Mouse (Mus musculus): ENCODE results near the gene Lpo. TPM values are rescaled to one million over a fixed set of nuclear protein-coding genes. Genes with fewer than 3 reads are reported as not detected.

Gene Lpo
- polyA plus RNA-seq, 1 experiment from 2014 or later = 2.0 TPM

GRCm38 (mm10) chr11:87814831-87815230 is 13.3 kb downstream of the Lpo start:
- 75% methylated on average over 8 of the region's 8 CpGs for WGBS
- no peaks in the 10 kb centered on the region for H3K9me3 ChIP-seq (replicated peaks; ENCODE audit: low read length)
- ATAC-seq (replicated peaks; ENCODE audit: low FRiP score, low read depth) (no peak), DNase-seq (ENCODE audit: low spot score) (no peak)
- no peaks in the 10 kb centered on the region for H3K36me3 ChIP-seq (ENCODE audit: insufficient read depth, low read length)
- no peak for TF ChIP-seq CTCF (IDR thresholded peaks at IDR 0.05; ENCODE audit: low read depth)
- H3K4me2 ChIP-seq (ENCODE audit: low read length) = no peak overlapping the region
- no peaks in the 10 kb centered on the region for H3K27me3 ChIP-seq (ENCODE audit: insufficient read depth, low read length)
- H3K27ac ChIP-seq = no peak overlapping the region
- no peaks in the 10 kb centered on the region for H3K4me1 ChIP-seq (replicated peaks; ENCODE audit: insufficient read depth, low read length)
- no peak overlapping the region for H3K9ac ChIP-seq (ENCODE audit: low read depth, low read length)
- no peak overlapping the region for H3K4me3 ChIP-seq (replicated peaks; ENCODE audit: low read depth, low read length)

DNA sequence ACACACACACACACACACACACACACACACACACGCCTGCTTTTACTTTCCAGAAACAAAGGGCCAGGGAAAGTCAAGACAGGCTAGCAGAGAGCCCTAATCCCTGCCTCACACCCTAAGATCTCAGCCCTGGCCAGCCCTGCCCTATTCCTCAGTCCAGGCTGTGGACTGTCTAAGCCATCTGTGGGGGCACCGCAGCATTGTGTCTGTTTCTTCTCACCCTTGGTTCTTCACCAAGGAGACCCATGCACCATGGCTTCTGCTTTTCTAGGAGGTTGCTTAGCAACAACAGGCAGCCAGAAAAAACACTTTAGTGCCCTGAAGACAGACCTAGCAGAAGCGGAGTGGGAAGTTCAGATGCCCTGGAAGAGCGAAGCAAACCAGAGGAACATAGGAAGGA is 16.7 kb downstream of the Lpo start:
- no peak overlapping the region for H3K27ac ChIP-seq
- TF ChIP-seq CTCF (IDR thresholded peaks at IDR 0.05; ENCODE audit: low read depth) = no peak
- H3K4me2 ChIP-seq (ENCODE audit: low read length) = no peak overlapping the region
- 51% methylated on average over 4 of the region's 4 CpGs for WGBS
- no peaks in the 10 kb centered on the region for H3K4me1 ChIP-seq (replicated peaks; ENCODE audit: insufficient read depth, low read length)
- no peaks in the 10 kb centered on the region for H3K36me3 ChIP-seq (ENCODE audit: insufficient read depth, low read length)
- H3K27me3 ChIP-seq (ENCODE audit: insufficient read depth, low read length) = no peaks in the 10 kb centered on the region
- H3K9ac ChIP-seq (ENCODE audit: low read depth, low read length) = no peak overlapping the region
- DNase-seq (ENCODE audit: low spot score) = no peak
- H3K4me3 ChIP-seq (replicated peaks; ENCODE audit: low read depth, low read length) = no peak overlapping the region
- no peaks in the 10 kb centered on the region for H3K9me3 ChIP-seq (replicated peaks; ENCODE audit: low read length)
- no peak for ATAC-seq (replicated peaks; ENCODE audit: low FRiP score, low read depth)

DNA sequence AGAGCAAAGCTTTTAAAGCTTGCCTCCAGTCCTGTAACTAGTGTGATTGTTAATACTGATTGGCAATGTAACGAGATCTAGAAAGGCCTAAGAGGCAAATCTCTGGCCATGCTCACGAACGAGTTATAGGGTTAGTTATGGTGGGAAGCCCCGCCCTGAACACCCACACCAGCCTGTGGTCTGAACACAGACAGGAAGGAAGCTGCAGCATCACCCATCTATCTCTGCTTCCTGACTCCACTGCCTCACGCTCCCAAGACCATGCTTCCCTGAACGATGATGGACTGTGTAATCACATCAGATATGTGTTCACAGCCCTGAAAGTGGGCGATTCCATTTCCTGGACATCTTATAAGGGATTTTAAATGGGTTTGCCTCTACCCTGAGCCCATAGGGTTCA is 19.9 kb downstream of the Lpo start:
- H3K4me2 ChIP-seq (ENCODE audit: low read length) = no peak overlapping the region
- DNase-seq (ENCODE audit: low spot score) (no peak), ATAC-seq (replicated peaks; ENCODE audit: low FRiP score, low read depth) (no peak)
- H3K36me3 ChIP-seq (ENCODE audit: insufficient read depth, low read length) = no peaks in the 10 kb centered on the region
- no peaks in the 10 kb centered on the region for H3K9me3 ChIP-seq (replicated peaks; ENCODE audit: low read length)
- H3K9ac ChIP-seq (ENCODE audit: low read depth, low read length) = no peak overlapping the region
- H3K27ac ChIP-seq = no peak overlapping the region
- TF ChIP-seq CTCF (IDR thresholded peaks at IDR 0.05; ENCODE audit: low read depth) = no peak
- H3K4me1 ChIP-seq (replicated peaks; ENCODE audit: insufficient read depth, low read length) = no peaks in the 10 kb centered on the region
- no peaks in the 10 kb centered on the region for H3K27me3 ChIP-seq (ENCODE audit: insufficient read depth, low read length)
- WGBS = 65% methylated on average over 7 of the region's 7 CpGs
- no peak overlapping the region for H3K4me3 ChIP-seq (replicated peaks; ENCODE audit: low read depth, low read length)

GRCm38 (mm10) chr11:87807433-87807832 is 20.7 kb downstream of the Lpo start:
- ATAC-seq (replicated peaks; ENCODE audit: low FRiP score, low read depth) = no peak
- no peak overlapping the region for H3K9ac ChIP-seq (ENCODE audit: low read depth, low read length)
- H3K27me3 ChIP-seq (ENCODE audit: insufficient read depth, low read length) = no peaks in the 10 kb centered on the region
- H3K4me3 ChIP-seq (replicated peaks; ENCODE audit: low read depth, low read length) = no peak overlapping the region
- H3K4me1 ChIP-seq (replicated peaks; ENCODE audit: insufficient read depth, low read length) = no peaks in the 10 kb centered on the region
- H3K36me3 ChIP-seq (ENCODE audit: insufficient read depth, low read length) = no peaks in the 10 kb centered on the region
- no peak overlapping the region for H3K4me2 ChIP-seq (ENCODE audit: low read length)
- TF ChIP-seq CTCF (IDR thresholded peaks at IDR 0.05; ENCODE audit: low read depth) = no peak
- DNase-seq (ENCODE audit: low spot score) = no peak
- no peaks in the 10 kb centered on the region for H3K9me3 ChIP-seq (replicated peaks; ENCODE audit: low read length)
- H3K27ac ChIP-seq = no peak overlapping the region
- WGBS = 77% methylated on average over 6 of the region's 6 CpGs

- no peaks in the 10 kb centered on the region for H3K9me3 ChIP-seq (replicated peaks; ENCODE audit: low read length)
- H3K4me1 ChIP-seq (replicated peaks; ENCODE audit: insufficient read depth, low read length) = no peaks in the 10 kb centered on the region
- H3K4me2 ChIP-seq (ENCODE audit: low read length) = no peak overlapping the region
- no peak for DNase-seq (ENCODE audit: low spot score)
- H3K27ac ChIP-seq = no peak overlapping the region
- peak; percentile 58 for TF ChIP-seq CTCF (IDR thresholded peaks at IDR 0.05; ENCODE audit: low read depth)
- ATAC-seq (replicated peaks; ENCODE audit: low FRiP score, low read depth) = no peak
- no peaks in the 10 kb centered on the region for H3K27me3 ChIP-seq (ENCODE audit: insufficient read depth, low read length)
- H3K9ac ChIP-seq (ENCODE audit: low read depth, low read length) = no peak overlapping the region
- no peaks in the 10 kb centered on the region for H3K36me3 ChIP-seq (ENCODE audit: insufficient read depth, low read length)
- WGBS = 82% methylated on average over 1 of the region's 1 CpGs
- no peak overlapping the region for H3K4me3 ChIP-seq (replicated peaks; ENCODE audit: low read depth, low read length)
These were observed 22.6 kb downstream of the Lpo start for GRCm38 (mm10) chr11:87805448-87805847.

DNA sequence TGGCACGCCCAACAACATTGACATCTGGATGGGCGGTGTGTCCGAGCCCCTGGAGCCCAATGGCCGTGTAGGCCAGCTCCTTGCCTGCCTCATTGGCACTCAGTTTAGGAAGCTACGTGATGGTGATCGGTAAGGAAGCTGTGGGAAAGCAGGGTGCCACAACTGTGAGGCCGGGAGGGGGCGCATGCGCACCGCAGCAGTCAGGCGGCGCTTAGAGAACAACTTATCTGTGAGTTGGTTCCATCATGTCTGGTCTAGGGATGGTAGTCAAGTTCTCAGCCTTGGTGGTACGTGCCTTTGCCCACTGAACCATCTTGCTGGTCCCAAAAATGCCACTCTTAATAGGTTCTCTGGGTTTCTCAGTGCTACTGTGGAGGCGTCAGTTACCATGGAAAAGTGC is 25.5 kb downstream of the Lpo start:
- Histone ChIP-seq H3K27ac (no peak overlapping the region), H3K36me3 (ENCODE audit: insufficient read depth, low read length) (no peaks in the 10 kb centered on the region), H3K4me1 (replicated peaks; ENCODE audit: insufficient read depth, low read length) (no peaks in the 10 kb centered on the region), H3K9ac (ENCODE audit: low read depth, low read length) (no peak overlapping the region), H3K9me3 (replicated peaks; ENCODE audit: low read length) (no peaks in the 10 kb centered on the region), H3K27me3 (ENCODE audit: insufficient read depth, low read length) (no peaks in the 10 kb centered on the region), H3K4me2 (ENCODE audit: low read length) (no peak overlapping the region), H3K4me3 (replicated peaks; ENCODE audit: low read depth, low read length) (no peak overlapping the region)
- TF ChIP-seq CTCF (IDR thresholded peaks at IDR 0.05; ENCODE audit: low read depth) = peak; percentile 73
- WGBS = 47% methylated on average over 14 of the region's 14 CpGs
- ATAC-seq (replicated peaks; ENCODE audit: low FRiP score, low read depth) = no peak
- DNase-seq (ENCODE audit: low spot score) = peak; percentile 53

DNA sequence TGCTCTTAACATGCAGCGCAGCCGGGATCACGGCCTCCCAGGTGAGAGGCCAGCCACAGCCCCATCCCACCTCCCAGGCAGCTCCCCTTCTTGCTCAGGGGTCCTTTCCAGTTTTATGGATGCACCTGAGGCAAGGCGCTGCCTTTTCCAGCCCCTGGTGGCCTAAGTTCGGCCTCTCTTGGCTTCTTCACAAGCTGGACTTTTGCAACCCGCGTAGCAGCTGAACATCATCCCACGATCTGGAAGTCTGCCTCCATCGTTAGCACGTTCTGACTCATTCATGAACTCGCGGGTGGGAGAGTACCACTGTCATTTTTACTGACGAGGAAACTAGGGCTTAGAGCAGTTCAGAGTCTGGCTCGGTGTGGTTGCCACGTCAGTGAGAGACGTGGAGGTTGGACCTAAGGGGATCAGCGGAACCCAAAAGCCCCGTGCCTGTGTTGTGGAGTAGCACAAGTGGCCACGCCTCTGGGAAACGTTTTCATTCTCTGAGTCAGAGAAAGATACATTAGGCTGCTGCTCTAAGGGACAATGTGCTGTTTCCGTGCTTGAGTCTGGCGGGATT is 26.3 kb downstream of the Lpo start:
- no peaks in the 10 kb centered on the region for H3K4me1 ChIP-seq (replicated peaks; ENCODE audit: insufficient read depth, low read length)
- no peak for TF ChIP-seq CTCF (IDR thresholded peaks at IDR 0.05; ENCODE audit: low read depth)
- H3K9me3 ChIP-seq (replicated peaks; ENCODE audit: low read length) = no peaks in the 10 kb centered on the region
- no peak overlapping the region for H3K4me2 ChIP-seq (ENCODE audit: low read length)
- no peak for ATAC-seq (replicated peaks; ENCODE audit: low FRiP score, low read depth)
- no peak for DNase-seq (ENCODE audit: low spot score)
- 81% methylated on average over 22 of the region's 22 CpGs for WGBS
- H3K36me3 ChIP-seq (ENCODE audit: insufficient read depth, low read length) = no peaks in the 10 kb centered on the region
- H3K27me3 ChIP-seq (ENCODE audit: insufficient read depth, low read length) = no peaks in the 10 kb centered on the region
- no peak overlapping the region for H3K9ac ChIP-seq (ENCODE audit: low read depth, low read length)
- no peak overlapping the region for H3K4me3 ChIP-seq (replicated peaks; ENCODE audit: low read depth, low read length)
- H3K27ac ChIP-seq = no peak overlapping the region

Measured in kidney, postnatal 0 days (tissue).